ENCODE assay signal across 28 mouse cellular contexts in the genomic region with DNA sequence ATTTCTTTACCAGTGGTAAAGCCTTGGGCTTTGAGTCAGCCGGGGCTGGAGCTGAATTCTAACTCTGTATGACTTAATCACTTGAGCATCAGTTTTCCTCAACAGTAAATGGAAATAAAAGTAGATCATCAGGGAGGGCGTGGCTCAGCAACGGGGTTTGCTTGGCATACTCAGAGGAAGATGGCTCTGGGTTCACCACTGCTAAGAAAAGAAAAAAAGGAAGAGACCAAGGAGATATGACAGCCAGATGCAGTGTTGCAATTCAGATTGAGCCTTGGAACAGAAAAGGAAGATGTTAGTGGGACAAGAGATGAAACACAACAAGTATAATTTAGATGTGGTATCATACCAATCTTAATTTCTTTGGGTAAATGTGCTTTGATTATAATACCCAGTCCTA. TPM values are rescaled to one million over a fixed set of nuclear protein-coding genes. Genes with fewer than 3 reads are reported as not detected.
DNase-seq lines count a peak whose midpoint lies in the region; ATAC-seq and TF ChIP-seq lines count a peak whose summit lies in the region.
"Had no signal": no experiment of that assay in that cellular context is flagged by ENCODE, and none has a peak within 500 bp of the region (broad histone marks: within the 10 kb centered on the region; RNA-seq: fewer than 3 reads in every experiment).

No protein-coding gene starts in this region.

- no peak overlapping the region for H3K4me2 ChIP-seq in heart, embryonic 11.5 days
- H3K4me2 ChIP-seq: embryonic facial prominence, embryonic 13.5 days; forebrain, embryonic 12.5 days; forebrain, embryonic 15.5 days; hindbrain, embryonic 12.5 days; hindbrain, embryonic 15.5 days had no signal

- no peak for TF ChIP-seq EP300 in MEL (IDR thresholded peaks at IDR 0.05; ENCODE audit: low read depth in 1 of 2, low read length in 2 of 2)

- H3K27me3 ChIP-seq in MEL (ENCODE audit: control insufficient read depth in 1 of 2, insufficient read depth in 2 of 2, low read length in 2 of 2), result no peaks in the 10 kb centered on the region
- H3K27me3 ChIP-seq in heart, embryonic 11.5 days (ENCODE audit: control insufficient read depth, insufficient read depth, low read length), result peaks cover 5% of the 10 kb centered on the region; the same call in 1 of the 2 replicates
- H3K27me3 ChIP-seq: CH12.LX; forebrain, embryonic 15.5 days; hindbrain, embryonic 15.5 days had no signal

- H3K36me3 ChIP-seq in MEL (ENCODE audit: control insufficient read depth in 1 of 2, insufficient read depth in 2 of 2, low read length in 2 of 2), result no peaks in the 10 kb centered on the region
- H3K36me3 ChIP-seq in heart, embryonic 11.5 days (ENCODE audit: control insufficient read depth, insufficient read depth, low read length), result no peaks in the 10 kb centered on the region
- H3K36me3 ChIP-seq: embryonic facial prominence, embryonic 10.5 days; embryonic facial prominence, embryonic 13.5 days; forebrain, embryonic 12.5 days; forebrain, embryonic 15.5 days; G1E; heart, embryonic 10.5 days; hindbrain, embryonic 12.5 days; hindbrain, embryonic 15.5 days had no signal

- no peak for TF ChIP-seq POLR2A in MEL (IDR thresholded peaks at IDR 0.05; ENCODE audit: control insufficient read depth in 1 of 2, insufficient read depth in 1 of 2, low read depth in 1 of 2, low read length in 2 of 2, poor library complexity in 1 of 2)
- TF ChIP-seq POLR2A in bone marrow macrophage, adult 2 months (IDR thresholded peaks at IDR 0.05; ENCODE audit: borderline replicate concordance, low read depth, low read length), result no peak

- TF ChIP-seq RAD21 in MEL (IDR thresholded peaks at IDR 0.05; ENCODE audit: low read depth, low read length), result no peak

- TF ChIP-seq CTCF in MEL (IDR thresholded peaks at IDR 0.05 in 2 of 3, conservative IDR thresholded peaks at IDR 0.05 in 1 of 3; ENCODE audit: control insufficient read depth in 1 of 3, insufficient read depth in 1 of 3, low read depth in 2 of 3, low read length in 3 of 3, poor library complexity in 1 of 3, severe bottlenecking in 1 of 3), result no peak
- no peak for TF ChIP-seq CTCF in bone marrow macrophage, adult 2 months (IDR thresholded peaks at IDR 0.05; ENCODE audit: low read depth, low read length)

- H3K4me3 ChIP-seq in MEL (ENCODE audit: control insufficient read depth in 1 of 2, insufficient read depth in 1 of 2, low read depth in 2 of 2, low read length in 2 of 2), result no peak overlapping the region
- H3K4me3 ChIP-seq in bone marrow macrophage, adult 2 months (ENCODE audit: insufficient read depth, low read length), result no peak overlapping the region
- no peak overlapping the region for H3K4me3 ChIP-seq in heart, embryonic 11.5 days (ENCODE audit: low read depth, low read length)
- H3K4me3 ChIP-seq: embryonic facial prominence, embryonic 10.5 days; embryonic facial prominence, embryonic 13.5 days; erythroblast, embryonic 14.5 days; forebrain, embryonic 12.5 days; forebrain, embryonic 15.5 days; heart, adult 2 months; heart, embryonic 10.5 days; hindbrain, embryonic 12.5 days; hindbrain, embryonic 15.5 days had no signal

- no peaks in the 10 kb centered on the region for H3K79me2 ChIP-seq in MEL (ENCODE audit: control insufficient read depth, insufficient read depth, low read length, poor library complexity)

- DNase-seq in MEL (ENCODE audit: low read depth, low spot score), result peak; percentile 32
- DNase-seq in B cell, adult 2 months, result no peak
- DNase-seq in right cerebral cortex, postnatal 36 days (ENCODE audit: low spot score in 2 of 2), result no peak
- no peak for DNase-seq in cerebellum, adult 18-20 months
- DNase-seq: adrenal gland, postnatal 10 days; cerebellum, adult 2 months; cerebellum, adult 9-11 months; embryo, embryonic 11 days; gastrocnemius, postnatal 25 days; heart, adult 2 months had no signal

- peak; percentile 83 for ATAC-seq in megakaryocyte, adult 5-6 weeks (ENCODE audit: poor library complexity, severe bottlenecking)
- ATAC-seq in monocyte, adult 5-6 weeks (replicated peaks; ENCODE audit: insufficient number of reproducible peaks, low FRiP score, low TSS enrichment, poor library complexity, severe bottlenecking), result 0 out of 2 replicates have a peak, but pooled peaks have one; percentile 13
- no peak for ATAC-seq in heart, embryonic 11.5 days (replicated peaks; ENCODE audit: insufficient number of reproducible peaks, low FRiP score, low TSS enrichment)
- ATAC-seq: forebrain, embryonic 15.5 days had no signal

- WGBS in heart, embryonic 11.5 days (ENCODE audit: insufficient replicate concordance), result 36% methylated on average over 3 of the region's 3 CpGs

- H3K9me3 ChIP-seq in MEL (replicated peaks; ENCODE audit: insufficient read depth, low read length), result no peaks in the 10 kb centered on the region
- H3K9me3 ChIP-seq in heart, embryonic 11.5 days (replicated peaks; ENCODE audit: control insufficient read depth, low read length), result no peaks in the 10 kb centered on the region
- H3K9me3 ChIP-seq: embryonic facial prominence, embryonic 10.5 days; embryonic facial prominence, embryonic 13.5 days; forebrain, embryonic 12.5 days; forebrain, embryonic 15.5 days; G1E; heart, embryonic 10.5 days; hindbrain, embryonic 12.5 days; hindbrain, embryonic 15.5 days had no signal

- no peak overlapping the region for H3K9ac ChIP-seq in MEL (ENCODE audit: control insufficient read depth, low read depth, low read length, poor library complexity, severe bottlenecking)
- no peak overlapping the region for H3K9ac ChIP-seq in heart, embryonic 11.5 days (ENCODE audit: low read depth, low read length)
- H3K9ac ChIP-seq: embryonic facial prominence, embryonic 13.5 days; forebrain, embryonic 12.5 days; forebrain, embryonic 15.5 days; hindbrain, embryonic 12.5 days; hindbrain, embryonic 15.5 days had no signal

- no peak overlapping the region for H3K27ac ChIP-seq in MEL (ENCODE audit: control insufficient read depth, low read depth, low read length)
- peak overlapping the region; percentile 40 for H3K27ac ChIP-seq in bone marrow macrophage, adult 2 months (ENCODE audit: insufficient read depth, low read depth, low read length)
- H3K27ac ChIP-seq in heart, embryonic 11.5 days (ENCODE audit: low read depth, low read length), result no peak overlapping the region
- H3K27ac ChIP-seq: embryonic facial prominence, embryonic 10.5 days; embryonic facial prominence, embryonic 13.5 days; forebrain, embryonic 12.5 days; forebrain, embryonic 15.5 days; heart, adult 2 months; heart, embryonic 10.5 days; hindbrain, embryonic 12.5 days; hindbrain, embryonic 15.5 days had no signal

- H3K4me1 ChIP-seq in MEL (ENCODE audit: control insufficient read depth in 1 of 2, insufficient read depth in 2 of 2, low read length in 2 of 2), result no peaks in the 10 kb centered on the region
- peaks cover 16% of the 10 kb centered on the region for H3K4me1 ChIP-seq in bone marrow macrophage, adult 2 months (ENCODE audit: control insufficient read depth, insufficient read depth, low read length)
- H3K4me1 ChIP-seq in heart, embryonic 11.5 days (ENCODE audit: control insufficient read depth, insufficient read depth, low read length), result no peaks in the 10 kb centered on the region
- H3K4me1 ChIP-seq: embryonic facial prominence, embryonic 10.5 days; forebrain, embryonic 15.5 days; heart, embryonic 10.5 days; hindbrain, embryonic 12.5 days; hindbrain, embryonic 15.5 days had no signal

TF ChIP-seq in MEL, 35 proteins besides CTCF, POLR2A, EP300 and RAD21:
- no peak for TF ChIP-seq SMC3 (IDR thresholded peaks at IDR 0.05; ENCODE audit: low read depth, low read length)
- TF ChIP-seq ZNF384 (IDR thresholded peaks at IDR 0.05; ENCODE audit: low read depth, low read length), result no peak
- no peak for TF ChIP-seq GATA1 (IDR thresholded peaks at IDR 0.05; ENCODE audit: low read depth, low read length)
- TF ChIP-seq ELF1 (IDR thresholded peaks at IDR 0.05; ENCODE audit: low read depth, low read length), result no peak
- no peak for TF ChIP-seq ZC3H11A (IDR thresholded peaks at IDR 0.05; ENCODE audit: low read depth, low read length)
- TF ChIP-seq ZKSCAN1 (IDR thresholded peaks at IDR 0.05; ENCODE audit: low read depth, low read length), result no peak
- no peak for TF ChIP-seq BHLHE40 (IDR thresholded peaks at IDR 0.05; ENCODE audit: borderline replicate concordance, low read depth, low read length)
- no peak for TF ChIP-seq NELFE (IDR thresholded peaks at IDR 0.05; ENCODE audit: low read depth, low read length)
- no peak for TF ChIP-seq HCFC1 (IDR thresholded peaks at IDR 0.05; ENCODE audit: low read depth, low read length)
- TF ChIP-seq NRF1 (IDR thresholded peaks at IDR 0.05; ENCODE audit: insufficient read depth, low read depth, low read length, poor library complexity, severe bottlenecking), result no peak
TF ChIP-seq in MEL: peak in this region for 0.

RNA-seq across cellular contexts. Expression of gene Lhx2, which starts 25.7 kb away (rescaled TPM):
- 0.12 TPM in 1 of 2 replicates, not detected in the other for total RNA-seq in MEL (2012; rRNA removed)
- polyA plus RNA-seq in MEL (2012; ENCODE audit: insufficient read depth in 1 of 2, insufficient read length in 2 of 2, low read depth in 1 of 2, low replicate concordance in 2 of 2, missing spikeins in 1 of 2), result not detected
- polyA plus RNA-seq in bone marrow macrophage, adult 2 months (2012; ENCODE audit: insufficient read depth, insufficient read length, missing spikeins), result 0.32 TPM in 1 of 2 replicates, not detected in the other
- total RNA-seq in megakaryocyte, adult 5-6 weeks (2015), result 0.18 and 1.0 TPM in 2 replicates
- not detected in 2 replicates for total RNA-seq in megakaryocyte, adult 5-6 weeks (2017)
- total RNA-seq in monocyte, adult 5-6 weeks (2017), result not detected in 3 replicates
- 0.49 and 0.68 TPM in 2 replicates for polyA plus RNA-seq in heart, embryonic 11.5 days (2014; fragmentation: Nextera tagmentation; extraction: Ambion mirVana)
- total RNA-seq: adrenal gland, adult 18-20 months; heart, adult 2 months; hematopoietic stem cell, adult 5-6 weeks had no signal
- polyA plus RNA-seq: heart, adult 2 months; heart, postnatal 0 days; intestine, embryonic 14.5 days had no signal

RNA-seq across cellular contexts. Expression of gene Dennd1a, which starts 26.2 kb away (rescaled TPM):
- 4.8 and 5.0 TPM in 2 replicates for total RNA-seq in MEL (2012; rRNA removed)
- polyA plus RNA-seq in MEL (2012; ENCODE audit: insufficient read depth in 1 of 2, insufficient read length in 2 of 2, low read depth in 1 of 2, low replicate concordance in 2 of 2, missing spikeins in 1 of 2), result 10 to 100 TPM in 1 of 2 experiments, not detected in 1; 21.8 TPM
- polyA plus RNA-seq in bone marrow macrophage, adult 2 months (2012; ENCODE audit: insufficient read depth, insufficient read length, missing spikeins), result 73.7 and 78.8 TPM in 2 replicates
- 32.1 and 36.8 TPM in 2 replicates for total RNA-seq in megakaryocyte, adult 5-6 weeks (2015)
- total RNA-seq in megakaryocyte, adult 5-6 weeks (2017), result 31.9 and 35.0 TPM in 2 replicates
- 16.1 to 46.6 TPM (median 34.9 TPM) in 3 replicates for total RNA-seq in monocyte, adult 5-6 weeks (2017)
- 7.2 and 9.6 TPM in 2 replicates for polyA plus RNA-seq in heart, embryonic 11.5 days (2014; fragmentation: Nextera tagmentation; extraction: Ambion mirVana)
